Mouse (Mus musculus) testis, postnatal 10 days (tissue): ENCODE measurements around the gene Spr.
"Not testable (repeated sequence)": the region's sequence is repeated elsewhere in the genome, so short reads cannot be mapped to it uniquely, and the experiment has no call there.

Experiments
- DNase-seq: peaks from one replicate; pipeline ENCODE4 v3.0.0; 2021; ENCODE audit warnings: low spot score

Spr gene

DNA sequence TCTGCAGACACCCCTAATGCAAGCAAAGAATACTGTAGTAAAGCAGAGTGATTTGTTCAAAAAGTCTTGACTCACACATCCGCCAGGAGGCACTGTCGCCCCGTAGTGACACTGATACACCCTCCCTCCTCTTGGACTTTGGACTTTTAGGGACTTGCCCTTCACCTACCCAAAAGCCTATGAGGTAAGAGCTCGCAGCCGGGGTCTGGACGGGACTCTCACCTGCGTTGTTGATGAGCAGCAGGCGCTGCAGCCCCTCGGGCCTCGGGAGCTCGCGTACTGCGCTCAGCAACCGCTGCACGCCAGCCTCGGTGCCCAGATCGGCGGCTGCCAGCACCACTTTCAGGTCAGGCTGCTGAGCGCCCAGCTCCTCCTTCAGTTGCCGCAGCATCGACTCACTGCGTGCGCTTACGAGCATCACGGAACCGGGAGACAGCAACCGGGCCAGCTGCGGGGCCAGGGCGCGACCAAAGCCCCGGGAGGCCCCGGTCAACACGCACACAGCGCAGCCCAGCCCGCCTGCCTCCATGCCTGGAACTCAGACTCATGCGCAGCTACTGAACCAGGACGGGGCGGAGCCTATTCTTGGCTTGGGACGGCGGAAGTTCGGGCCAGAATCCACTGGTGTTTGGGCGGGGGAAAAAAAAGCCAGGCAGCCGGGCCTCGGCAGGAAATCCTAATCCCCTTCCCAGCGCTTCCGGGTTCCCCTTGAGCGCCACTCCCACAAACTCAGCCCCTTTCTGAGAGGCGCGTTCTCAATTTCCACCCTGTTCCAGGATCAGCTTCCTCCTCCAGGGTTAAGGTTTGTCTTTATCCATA, at the start of gene Spr:
Gene Spr, minus strand, starts transcription at position 550 of the 819 bp plus-strand sequence.
- DNase-seq: peak; percentile 94

DNA sequence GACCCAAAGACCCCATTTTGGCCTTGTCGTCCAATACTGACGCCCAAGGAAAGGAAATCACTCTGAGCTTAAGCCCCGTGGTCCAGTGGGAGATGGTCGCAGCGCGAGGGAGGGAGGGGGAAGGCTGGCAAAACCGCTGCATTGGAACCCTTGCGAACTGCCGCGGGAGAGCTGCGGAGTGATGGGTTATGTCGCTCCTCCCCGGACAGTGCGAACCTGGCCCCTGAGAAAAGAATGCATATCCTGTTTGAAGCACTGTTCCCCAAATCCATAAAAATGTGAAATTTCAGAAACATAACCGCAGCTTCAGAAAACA, 49.1 kb upstream of the Spr start:
- no peak for DNase-seq

DNA sequence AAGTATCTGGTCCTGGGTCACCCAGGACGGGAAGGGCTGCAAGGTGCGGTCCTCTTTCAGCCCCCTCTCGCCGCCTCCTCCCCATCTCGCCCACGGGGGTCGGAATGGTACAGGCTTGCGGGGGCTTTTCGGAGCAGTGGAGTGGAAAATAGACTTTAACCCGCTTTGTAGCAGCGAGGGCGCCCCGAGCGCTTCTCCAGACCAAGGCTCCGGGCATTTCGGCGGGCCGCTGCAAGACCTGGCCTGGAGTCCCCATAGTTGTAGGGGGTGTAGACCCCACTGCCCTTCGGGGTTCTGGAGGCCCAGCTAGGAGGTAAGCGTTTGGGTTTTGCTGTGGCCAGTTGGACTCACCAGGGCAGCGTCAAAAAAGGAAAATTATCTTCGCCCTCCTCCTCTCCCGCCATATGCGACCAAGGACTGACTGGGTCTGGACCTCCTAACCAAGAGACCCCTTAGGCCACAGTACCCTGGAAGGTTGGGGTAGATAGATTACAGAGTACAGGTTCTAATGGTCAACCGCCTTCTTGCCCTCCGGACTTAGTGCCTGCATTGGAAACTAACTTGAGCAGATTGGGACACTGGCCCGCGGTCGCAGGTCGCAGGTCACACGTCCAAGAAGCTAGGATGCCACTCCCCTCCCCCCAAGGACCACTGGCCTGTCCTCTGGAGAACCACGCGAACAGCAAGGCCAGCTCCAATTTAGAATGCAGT, 48.6 kb upstream of the Spr start:
- no peak for DNase-seq

DNA sequence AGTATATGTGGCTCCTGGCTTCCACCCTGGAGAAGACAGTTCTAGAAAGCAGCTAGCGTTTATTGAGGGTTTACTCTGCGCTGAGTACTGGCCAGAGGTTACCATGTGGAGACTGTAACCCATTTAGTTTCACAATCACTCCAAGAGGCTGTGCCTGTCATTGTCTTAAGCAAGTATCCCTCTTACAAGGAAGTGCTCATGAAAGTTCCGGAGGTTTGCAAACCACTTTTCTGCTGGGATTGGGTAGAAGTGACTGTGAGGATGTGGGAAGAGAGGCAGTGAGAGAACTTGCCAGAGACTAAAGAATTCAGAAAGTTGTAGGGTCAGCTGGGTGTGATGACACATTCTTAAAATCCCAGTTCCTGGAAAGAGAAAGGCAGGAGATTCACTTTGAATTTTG, 46.4 kb upstream of the Spr start:
- DNase-seq: no peak

DNA sequence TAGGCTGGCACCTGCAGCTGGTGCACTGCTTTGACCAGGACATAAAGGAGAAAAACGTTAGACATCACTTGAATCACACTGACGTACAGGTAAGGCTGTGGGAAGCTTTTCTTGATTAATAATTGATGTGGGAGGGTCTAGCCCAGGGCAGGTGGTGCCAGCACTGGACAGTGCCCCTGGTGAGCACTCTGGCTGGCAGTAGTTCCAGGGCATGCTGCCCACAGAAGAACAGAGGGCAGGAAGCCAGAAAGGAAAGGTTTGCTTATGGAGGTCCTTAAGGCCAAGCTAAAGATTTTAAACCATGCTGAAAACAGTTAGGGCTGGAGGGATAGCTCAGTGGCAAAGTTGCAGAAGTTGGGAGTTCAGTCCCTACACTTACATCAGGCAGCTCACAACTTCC, 42.5 kb upstream of the Spr start:
- no peak for DNase-seq

DNA sequence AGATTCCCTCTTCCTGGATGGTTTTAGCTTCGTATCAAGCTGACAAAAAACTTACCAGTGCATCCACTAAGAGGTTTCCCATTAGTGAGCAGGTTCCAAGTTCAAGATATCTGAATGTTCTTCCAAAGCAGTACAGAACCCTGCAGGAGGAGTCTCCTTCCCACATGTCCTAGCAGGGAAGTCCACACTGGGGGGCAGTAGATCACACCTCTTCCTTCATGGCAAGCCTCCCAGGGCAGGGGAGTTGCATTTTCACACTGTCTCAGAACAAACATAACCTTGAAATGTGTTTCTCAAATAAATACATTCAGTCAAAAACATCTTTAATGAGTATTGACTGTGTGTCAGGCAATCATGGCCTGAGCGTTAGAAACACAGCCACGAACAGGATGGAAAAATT, 42.0 kb upstream of the Spr start:
- no peak for DNase-seq

DNA sequence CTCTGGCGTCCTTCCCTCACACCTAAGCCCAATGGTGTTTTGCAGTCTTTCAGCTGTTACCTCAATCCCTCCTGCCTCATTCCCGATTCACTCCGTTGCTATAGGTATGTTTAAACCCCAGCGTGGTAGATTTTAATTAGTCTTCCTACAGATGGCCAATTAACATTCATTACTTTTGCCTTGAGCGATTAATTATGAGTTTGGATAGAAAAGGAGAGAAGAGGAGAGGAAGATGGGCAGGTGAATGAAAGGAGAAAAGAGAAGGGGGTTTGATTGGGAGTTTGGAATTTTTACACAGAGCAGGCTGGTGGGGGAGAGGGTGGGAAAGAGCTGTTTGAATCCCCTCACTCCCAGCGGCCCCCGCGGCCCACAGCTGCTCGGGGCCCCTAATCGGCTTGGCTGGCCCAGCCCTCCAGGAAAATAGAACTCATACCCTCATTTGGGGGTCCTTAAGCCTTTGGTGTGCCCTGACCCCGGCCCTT, 27.9 kb upstream of the Spr start:
- no peak for DNase-seq

DNA sequence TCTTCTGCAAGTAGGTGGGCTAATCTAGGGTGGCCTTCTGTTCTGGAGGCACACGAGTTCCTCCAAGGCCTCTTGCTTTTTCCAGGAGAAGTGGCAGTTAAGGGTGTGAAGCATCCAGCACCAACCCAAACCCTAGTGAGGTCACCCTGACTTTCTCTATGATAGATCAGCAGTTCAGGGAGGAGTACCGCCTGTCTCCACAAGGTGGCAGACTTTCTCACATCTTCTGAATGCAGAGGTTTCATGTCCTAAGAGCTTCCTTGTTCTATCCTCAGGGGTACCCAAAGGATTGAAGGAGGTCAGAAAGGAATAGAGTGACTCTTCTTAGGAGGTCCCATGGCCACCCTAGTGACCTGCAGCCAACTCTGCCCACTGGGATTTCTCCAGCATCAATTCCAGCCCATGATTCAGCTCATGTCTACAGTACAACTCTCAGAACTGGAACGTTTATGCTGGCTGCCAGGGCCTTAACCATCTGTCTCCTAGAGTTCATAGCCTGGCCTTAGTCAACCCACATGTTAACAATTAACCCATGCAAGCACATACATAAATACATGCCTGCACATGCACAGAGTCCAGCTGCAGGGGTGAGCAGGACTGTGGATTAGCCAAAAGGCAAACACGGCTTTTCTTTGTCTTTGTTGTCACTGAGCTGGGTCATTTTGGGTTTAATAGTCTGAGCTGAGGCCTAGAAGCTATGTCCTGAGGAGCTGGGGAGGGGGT, 22.8 kb upstream of the Spr start:
- DNase-seq: peak; percentile 90

DNA sequence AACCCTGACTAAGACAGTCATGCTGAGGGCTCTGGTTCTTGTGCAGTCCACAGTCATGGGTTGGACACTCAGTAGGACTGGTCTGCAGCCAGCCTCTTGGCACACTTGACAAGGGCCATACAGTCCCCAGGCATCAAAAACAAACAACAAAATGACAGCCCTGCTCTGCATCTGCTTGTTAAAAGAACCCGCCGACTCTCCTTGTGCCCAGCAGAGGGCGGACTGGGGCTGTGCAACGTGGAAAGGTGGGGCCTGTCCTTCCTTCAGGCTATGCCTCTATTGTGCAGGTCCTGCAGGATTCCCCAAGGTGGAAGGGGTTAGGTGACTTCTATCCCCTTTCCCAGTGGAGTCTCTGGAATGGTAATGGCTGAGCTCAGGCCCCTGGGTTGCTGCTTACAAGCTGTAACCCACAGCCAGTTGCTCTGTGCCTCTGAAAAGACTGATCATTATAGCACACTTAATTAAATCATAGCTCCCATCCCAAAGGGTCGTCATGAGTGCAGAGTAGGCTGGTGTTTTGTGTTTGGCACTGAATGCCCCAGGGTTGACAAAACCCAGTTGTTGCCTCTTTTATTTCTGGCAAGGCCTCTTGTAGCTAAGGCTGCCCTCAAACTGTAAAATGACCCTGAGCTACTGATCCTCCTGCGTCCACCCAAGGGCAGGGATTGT, 21.7 kb upstream of the Spr start:
- DNase-seq: peak; percentile 70

DNA sequence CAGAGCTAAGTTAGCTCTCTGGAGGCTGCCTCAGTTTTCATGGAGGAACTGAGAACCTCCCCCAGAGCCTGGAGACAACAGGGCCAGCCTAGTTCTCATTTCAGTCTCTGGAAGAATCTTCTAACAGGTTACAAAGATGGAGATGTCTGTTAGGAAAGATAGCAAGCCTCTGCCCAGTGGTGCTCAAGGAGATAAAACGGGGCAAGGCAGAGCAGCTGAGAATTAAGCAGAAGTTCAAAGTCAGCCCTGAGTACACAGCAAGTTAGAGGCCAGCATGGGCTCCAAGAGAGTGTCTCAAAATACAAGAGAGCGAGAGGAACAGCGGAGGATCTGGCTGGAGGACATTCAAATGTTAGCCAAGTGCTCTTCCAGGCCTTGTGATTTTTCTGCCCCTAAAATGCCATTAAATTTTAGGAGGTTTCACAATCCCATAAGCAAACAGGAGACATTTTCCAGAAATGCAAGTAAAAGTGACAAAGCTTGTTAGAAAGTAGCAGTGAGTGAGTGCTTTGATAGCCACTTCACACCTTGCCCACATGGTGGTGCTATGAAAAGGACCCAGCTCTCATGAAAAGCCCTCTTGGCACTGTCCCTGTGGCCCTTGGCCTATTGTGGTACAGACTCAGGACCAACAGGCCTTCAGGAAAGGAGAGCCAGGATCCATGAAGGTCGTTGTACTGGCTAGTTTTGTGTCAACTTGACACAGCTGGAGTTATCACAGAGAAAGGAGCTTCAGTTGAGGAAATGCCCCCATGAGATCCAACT, 20.7 kb upstream of the Spr start:
- not testable (repeated sequence) for DNase-seq

DNA sequence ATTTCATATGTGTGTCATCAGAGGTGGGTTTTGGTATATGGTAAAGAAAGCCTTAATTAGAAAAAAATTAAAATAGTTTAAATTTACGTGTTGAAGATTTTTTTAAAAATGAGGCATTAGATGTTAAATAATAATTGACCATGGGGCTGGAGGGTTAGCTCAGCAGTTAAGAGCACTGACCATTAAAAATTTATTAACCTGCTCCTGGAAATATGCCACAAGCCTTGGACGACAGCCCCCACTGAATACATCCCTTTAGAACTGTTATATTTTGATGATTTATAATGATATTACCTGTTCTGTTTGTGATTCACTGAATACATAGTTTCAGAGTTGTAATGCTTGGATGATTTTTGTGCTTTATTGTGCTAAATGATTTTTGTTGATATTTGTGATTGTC, 19.0 kb upstream of the Spr start:
- DNase-seq: not testable (repeated sequence)

DNA sequence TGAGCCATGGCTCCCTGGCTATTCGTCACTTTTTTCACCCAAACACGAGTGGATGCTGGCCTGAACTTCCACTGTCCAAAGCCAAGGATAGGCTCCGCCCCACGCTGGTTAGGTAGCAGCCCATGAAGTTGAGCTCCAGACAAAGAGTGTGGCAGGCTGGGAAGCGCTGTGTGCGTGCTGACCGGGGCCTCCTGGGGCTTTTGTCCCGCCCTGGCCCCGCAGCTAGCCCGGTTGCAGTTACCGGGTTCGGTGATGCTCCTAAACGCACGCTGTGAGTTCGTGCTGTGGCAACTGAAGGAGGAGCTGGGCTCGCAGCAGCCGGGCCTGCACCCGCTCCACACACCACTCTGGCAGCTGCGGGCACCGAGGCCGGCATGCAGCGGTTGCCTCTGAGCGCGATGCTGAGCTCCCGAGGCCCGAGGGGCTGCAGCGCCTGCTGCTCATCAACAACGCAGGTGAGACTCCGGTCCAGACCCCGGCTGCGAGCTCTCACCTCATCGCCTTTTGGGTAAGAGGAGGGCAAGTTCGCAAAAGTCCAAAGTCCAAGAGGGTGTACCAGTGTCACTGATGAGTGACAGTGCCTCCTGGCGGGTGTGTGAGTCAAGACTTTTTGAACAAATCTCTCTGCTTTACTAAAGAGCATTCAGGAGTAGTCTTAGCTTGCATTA, 17.4 kb upstream of the Spr start:
- peak; percentile 72 for DNase-seq

DNA sequence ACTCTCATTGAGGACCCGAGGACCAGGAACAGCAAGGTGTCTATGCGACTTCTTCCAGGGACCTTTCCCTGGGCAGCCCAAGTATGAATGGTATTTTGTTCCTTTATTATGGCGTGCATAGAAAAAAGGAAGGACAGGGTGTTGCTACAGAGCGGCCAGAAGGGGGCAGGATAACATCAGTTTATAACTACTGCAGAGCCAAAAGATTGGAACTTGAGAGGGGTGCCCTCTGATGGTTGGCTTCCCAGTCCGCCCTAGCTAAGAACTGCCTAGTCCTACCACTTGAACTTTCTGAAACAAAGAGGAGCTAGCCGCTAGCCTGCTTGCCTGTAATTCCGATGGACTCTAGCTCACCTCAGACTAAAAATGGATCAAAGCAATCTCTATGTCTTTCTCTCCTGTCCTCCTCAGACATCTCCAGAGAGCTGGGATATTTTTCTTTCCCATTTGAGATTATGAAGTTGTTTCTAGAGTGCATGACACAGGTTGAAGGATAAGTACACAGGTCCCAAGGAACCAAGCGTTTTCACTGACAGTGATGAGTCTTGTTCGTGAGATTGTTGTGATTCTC, 16.5 kb upstream of the Spr start:
- DNase-seq: peak; percentile 80

DNA sequence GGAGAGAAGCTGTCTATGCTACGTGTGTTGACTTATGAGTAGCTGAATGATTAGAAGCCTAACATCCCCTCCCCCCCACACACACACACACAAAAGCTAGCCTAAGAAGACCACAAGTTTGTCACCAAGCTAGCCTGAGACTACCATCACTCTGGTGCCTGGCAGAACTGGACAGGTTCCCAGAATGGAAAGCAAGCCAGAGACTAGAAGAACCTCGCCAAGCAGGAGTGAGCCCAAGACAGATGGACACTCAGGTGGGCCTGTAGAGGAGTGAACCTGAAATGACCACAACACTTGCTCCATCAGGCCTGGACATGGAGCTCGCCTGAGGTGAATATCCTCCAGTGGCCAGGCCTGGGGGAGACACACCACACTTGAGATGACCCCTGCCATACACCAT, 12.8 kb upstream of the Spr start:
- DNase-seq: no peak

DNA sequence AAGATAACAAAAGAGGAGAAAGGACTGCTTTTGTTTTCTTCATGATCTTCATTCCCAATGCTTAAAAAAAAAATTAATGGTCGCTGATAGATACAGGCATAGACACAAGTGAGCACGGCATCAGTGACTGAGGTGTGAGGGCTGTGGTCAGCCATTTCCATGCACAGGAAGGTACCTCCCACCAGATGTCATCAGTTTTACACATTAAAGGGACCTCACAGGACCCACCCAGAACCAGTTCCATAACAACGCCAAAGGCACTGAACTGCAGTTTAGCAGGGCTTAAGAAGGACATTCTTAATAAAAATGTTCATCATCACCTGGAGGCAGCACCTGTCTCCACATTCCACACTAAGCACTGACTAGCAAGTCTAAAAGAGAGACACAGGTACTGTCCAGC, 10.1 kb upstream of the Spr start:
- DNase-seq: no peak

DNA sequence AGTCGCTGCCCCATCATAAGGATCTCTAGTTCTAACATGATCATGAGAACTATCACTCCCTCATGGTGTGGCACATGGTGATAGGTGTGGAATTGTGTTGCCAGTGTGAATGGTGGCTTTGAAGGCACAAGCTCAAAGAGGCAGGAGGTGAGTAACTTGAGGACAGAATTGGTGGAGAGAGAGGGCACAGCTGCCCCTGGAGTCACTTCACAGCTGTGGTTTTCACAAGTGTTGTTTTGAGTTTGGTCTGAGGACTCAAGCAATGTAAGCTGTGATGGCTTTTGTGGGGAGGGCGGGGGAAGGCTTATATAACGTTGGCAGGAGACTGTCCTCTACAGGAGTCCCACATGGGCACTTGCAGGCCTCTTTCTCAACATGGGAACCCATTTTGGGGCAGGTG, 6.9 kb upstream of the Spr start:
- DNase-seq: no peak

DNA sequence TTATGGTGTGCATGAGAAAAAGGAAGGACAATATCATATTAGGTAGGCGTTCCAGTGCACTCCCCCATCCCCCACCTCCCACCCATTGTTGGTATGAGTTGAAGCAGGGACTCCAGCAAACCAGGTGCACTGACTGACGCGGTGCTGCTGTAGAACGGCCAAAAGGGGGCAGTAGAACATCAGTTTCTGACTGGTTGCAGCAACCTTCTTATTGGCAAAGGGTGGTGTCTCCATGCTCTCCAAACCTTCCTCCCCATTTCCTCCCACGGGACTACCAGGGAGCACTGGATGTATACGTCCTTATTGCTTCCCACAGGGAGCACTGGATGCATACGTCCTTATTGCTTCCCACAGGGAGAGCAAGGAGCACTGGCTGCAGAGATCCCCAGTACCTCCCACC, 3.4 kb upstream of the Spr start:
- peak; percentile 61 for DNase-seq

DNA sequence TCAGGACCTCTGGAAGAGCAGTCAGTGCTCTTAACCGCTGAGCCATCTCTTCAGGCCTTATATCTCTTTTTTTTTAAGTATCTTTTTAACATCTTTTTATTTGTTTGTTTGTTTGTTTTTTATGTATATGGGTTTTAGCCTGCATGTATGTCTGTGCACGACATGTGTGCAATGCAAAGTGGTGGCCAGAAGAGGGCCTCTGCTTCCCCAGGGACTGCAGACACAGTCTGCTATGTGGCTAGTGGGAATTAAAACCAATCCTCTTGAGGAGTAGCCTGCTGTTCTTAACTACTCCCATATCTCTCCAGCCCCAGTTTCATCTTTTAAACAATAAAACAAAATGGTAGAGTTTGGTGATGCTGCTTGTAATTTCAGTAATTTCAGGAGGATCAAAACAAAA, 2.0 kb upstream of the Spr start:
- no peak for DNase-seq

DNA sequence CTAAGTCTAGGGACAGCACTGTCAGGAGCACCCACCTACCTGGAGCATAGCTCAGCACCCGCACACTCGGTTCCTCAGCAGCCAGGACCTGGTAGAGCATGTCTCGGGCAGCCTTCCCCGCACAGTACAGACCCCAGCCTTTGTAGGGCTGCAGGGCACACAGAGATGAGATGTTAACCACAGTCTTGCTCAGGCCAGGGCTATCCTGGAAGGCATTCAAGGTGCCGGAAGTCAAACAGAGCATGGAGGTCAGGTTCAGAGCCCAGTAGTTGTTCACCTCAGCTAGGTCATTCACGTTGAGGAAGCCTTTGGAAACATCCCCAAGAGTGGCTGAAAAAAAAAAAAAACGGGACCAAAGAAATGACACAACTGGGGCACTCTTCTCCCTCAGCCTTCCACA, 782 bp downstream of the Spr start:
- DNase-seq: not testable (repeated sequence)

DNA sequence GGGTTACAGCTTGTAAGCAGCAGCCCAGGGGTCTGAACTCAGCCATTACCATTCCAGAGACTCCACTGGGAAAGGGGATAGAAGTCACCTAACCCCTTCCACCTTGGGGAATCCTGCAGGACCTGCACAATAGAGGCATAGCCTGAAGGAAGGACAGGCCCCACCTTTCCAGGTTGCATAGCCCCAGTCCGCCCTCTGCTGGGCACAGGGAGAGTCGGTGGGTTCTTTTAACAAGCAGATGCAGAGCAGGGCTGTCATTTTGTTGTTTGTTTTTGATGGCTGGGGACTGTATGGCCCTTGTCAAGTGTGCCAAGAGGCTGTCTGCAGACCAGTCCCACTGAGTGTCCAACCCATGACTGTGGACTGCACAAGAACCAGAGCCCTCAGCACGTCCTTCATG, 4.8 kb downstream of the Spr start:
- peak; percentile 65 for DNase-seq

DNA sequence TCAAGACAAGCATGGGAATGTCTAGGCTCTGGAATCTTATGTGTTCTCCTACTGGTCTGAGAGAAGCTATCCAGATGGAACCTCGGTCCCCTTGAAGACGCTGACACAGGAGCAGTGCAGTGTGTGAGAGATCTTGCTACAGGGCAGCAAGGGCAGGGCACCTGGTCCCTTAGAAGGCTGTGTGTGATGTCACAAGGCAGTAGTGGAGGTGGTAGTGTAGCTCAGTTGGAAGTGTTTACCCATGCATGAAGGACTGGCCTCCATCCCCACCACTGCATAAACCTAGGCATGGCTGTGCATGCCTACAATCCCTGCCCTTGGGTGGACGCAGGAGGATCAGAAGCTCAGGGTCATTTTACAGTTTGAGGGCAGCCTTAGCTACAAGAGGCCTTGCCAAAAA, 5.3 kb downstream of the Spr start:
- DNase-seq: not testable (repeated sequence)
